Mouse (Mus musculus): ENCODE measurements around the gene Col17a1. TPM values are rescaled to one million over a fixed set of nuclear protein-coding genes. Genes with fewer than 3 reads are reported as not detected.

Gene Col17a1
- polyA plus RNA-seq, 1 experiment, result not detected

DNA sequence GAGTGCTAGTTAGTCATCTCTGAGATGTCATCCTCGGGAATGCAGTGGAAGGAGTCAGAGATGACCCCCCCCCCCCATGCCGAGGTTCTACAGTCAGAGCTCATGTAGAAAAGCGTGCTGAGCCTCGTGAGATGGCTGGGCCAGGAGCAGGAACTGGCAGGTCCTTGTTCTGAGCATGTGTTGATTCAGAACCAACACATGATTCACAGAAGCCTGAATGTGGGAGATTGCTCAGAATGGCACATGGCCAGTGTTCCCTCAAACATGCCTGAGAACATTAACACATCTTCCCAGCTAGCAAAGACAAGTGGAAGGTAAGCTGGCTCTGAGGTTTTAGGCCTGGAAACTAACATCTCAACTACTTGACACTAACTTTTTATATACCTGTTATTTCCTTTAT, 18.5 kb upstream of the Col17a1 start:
- H3K4me3 ChIP-seq (replicated peaks), result no peak overlapping the region
- no peaks in the 10 kb centered on the region for H3K36me3 ChIP-seq (replicated peaks; ENCODE audit: low read length)
- TF ChIP-seq FLI1 (IDR thresholded peaks at IDR 0.05; ENCODE audit: low read length), result no peak
- TF ChIP-seq GATA1 (IDR thresholded peaks at IDR 0.05; ENCODE audit: borderline replicate concordance, low read length), result no peak
- peaks cover 10% of the 10 kb centered on the region for H3K4me1 ChIP-seq
- peaks cover 3% of the 10 kb centered on the region for H3K27me3 ChIP-seq (replicated peaks)
- H3K9me3 ChIP-seq, result no peaks in the 10 kb centered on the region

GRCm38 (mm10) chr19:47705772-47706309, 13.9 kb upstream of the Col17a1 start:
- Histone ChIP-seq H3K4me1 (peaks cover 28% of the 10 kb centered on the region), H3K27me3 (replicated peaks) (no peaks in the 10 kb centered on the region), H3K36me3 (replicated peaks; ENCODE audit: low read length) (peaks cover 5% of the 10 kb centered on the region), H3K9me3 (peaks cover 7% of the 10 kb centered on the region), H3K4me3 (replicated peaks) (no peak overlapping the region)
- no peak for TF ChIP-seq GATA1 (IDR thresholded peaks at IDR 0.05; ENCODE audit: borderline replicate concordance, low read length)

DNA sequence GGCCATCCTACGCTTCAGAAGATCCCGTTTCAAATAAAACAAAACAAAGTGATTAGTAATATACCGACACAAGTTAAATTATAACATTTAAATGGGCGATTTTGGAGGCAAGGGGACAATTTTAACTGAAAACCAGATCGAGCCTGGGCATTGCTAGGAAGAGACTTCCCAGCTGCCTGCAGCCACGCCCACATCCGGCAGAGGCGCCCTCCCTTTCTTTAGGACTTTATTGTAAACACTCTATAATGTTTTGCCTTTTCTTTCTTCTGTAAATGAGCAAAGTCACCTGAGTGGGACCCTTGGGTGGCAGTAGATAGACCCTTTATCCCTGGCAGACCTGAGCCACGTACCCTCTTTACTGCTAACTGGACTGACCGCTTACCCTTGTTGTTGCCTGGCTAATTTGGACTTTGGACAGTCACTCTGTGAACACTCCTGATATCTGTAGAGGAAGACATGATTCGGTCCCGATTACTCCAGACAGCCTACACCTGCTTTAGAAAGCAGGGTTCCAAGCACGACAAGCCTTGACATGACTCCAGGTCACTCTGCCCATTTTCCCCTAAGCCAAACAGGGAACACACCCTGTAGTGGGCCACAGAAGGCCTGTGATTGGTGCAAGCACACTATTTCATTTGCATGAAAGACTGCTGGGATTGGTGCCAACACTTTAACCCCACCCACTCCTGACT, 13.3 kb upstream of the Col17a1 start:
- TF ChIP-seq FLI1 (IDR thresholded peaks at IDR 0.05; ENCODE audit: low read length), result no peak
- no peak for TF ChIP-seq GATA1 (IDR thresholded peaks at IDR 0.05; ENCODE audit: borderline replicate concordance, low read length)

GRCm38 (mm10) chr19:47700509-47700908, 8.6 kb upstream of the Col17a1 start:
- peaks cover 7% of the 10 kb centered on the region for H3K9me3 ChIP-seq
- TF ChIP-seq GATA1 (IDR thresholded peaks at IDR 0.05; ENCODE audit: borderline replicate concordance, low read length) (no peak), FLI1 (IDR thresholded peaks at IDR 0.05; ENCODE audit: low read length) (no peak)
- H3K27me3 ChIP-seq (replicated peaks), result no peaks in the 10 kb centered on the region
- no peak overlapping the region for H3K4me3 ChIP-seq (replicated peaks)
- H3K36me3 ChIP-seq (replicated peaks; ENCODE audit: low read length), result peaks cover 5% of the 10 kb centered on the region
- peaks cover 59% of the 10 kb centered on the region for H3K4me1 ChIP-seq

More for the DNA sequence above, 13.3 kb upstream of the Col17a1 start:
- no peaks in the 10 kb centered on the region for H3K27me3 ChIP-seq (replicated peaks)
- H3K36me3 ChIP-seq (replicated peaks; ENCODE audit: low read length), result peaks cover 5% of the 10 kb centered on the region
- H3K9me3 ChIP-seq, result peaks cover 7% of the 10 kb centered on the region
- peaks cover 31% of the 10 kb centered on the region for H3K4me1 ChIP-seq
- H3K4me3 ChIP-seq (replicated peaks), result no peak overlapping the region

- no peaks in the 10 kb centered on the region for H3K27me3 ChIP-seq (replicated peaks)
- H3K9me3 ChIP-seq, result peaks cover 7% of the 10 kb centered on the region
- H3K36me3 ChIP-seq (replicated peaks; ENCODE audit: low read length), result peaks cover 5% of the 10 kb centered on the region
- H3K4me3 ChIP-seq (replicated peaks), result no peak overlapping the region
- TF ChIP-seq GATA1 (IDR thresholded peaks at IDR 0.05; ENCODE audit: borderline replicate concordance, low read length) (no peak), FLI1 (IDR thresholded peaks at IDR 0.05; ENCODE audit: low read length) (no peak)
- H3K4me1 ChIP-seq, result peaks cover 59% of the 10 kb centered on the region
Observed at GRCm38 (mm10) chr19:47699743-47700142, 7.8 kb upstream of the Col17a1 start.

GRCm38 (mm10) chr19:47698266-47698665, 6.4 kb upstream of the Col17a1 start:
- TF ChIP-seq FLI1 (IDR thresholded peaks at IDR 0.05; ENCODE audit: low read length), result no peak
- no peak for TF ChIP-seq GATA1 (IDR thresholded peaks at IDR 0.05; ENCODE audit: borderline replicate concordance, low read length)
- peaks cover 7% of the 10 kb centered on the region for H3K9me3 ChIP-seq
- H3K36me3 ChIP-seq (replicated peaks; ENCODE audit: low read length), result peaks cover 5% of the 10 kb centered on the region
- H3K27me3 ChIP-seq (replicated peaks), result no peaks in the 10 kb centered on the region
- H3K4me3 ChIP-seq (replicated peaks), result no peak overlapping the region
- peaks cover 66% of the 10 kb centered on the region for H3K4me1 ChIP-seq

GRCm38 (mm10) chr19:47697067-47697466, 5.2 kb upstream of the Col17a1 start:
- H3K27me3 ChIP-seq (replicated peaks), result peaks cover 3% of the 10 kb centered on the region

GRCm38 (mm10) chr19:47696411-47696810, 4.5 kb upstream of the Col17a1 start:
- Histone ChIP-seq H3K27me3 (replicated peaks) (peaks cover 3% of the 10 kb centered on the region), H3K9me3 (no peaks in the 10 kb centered on the region), H3K4me1 (peaks cover 63% of the 10 kb centered on the region), H3K4me3 (replicated peaks) (peak overlapping the region; percentile 75), H3K36me3 (replicated peaks; ENCODE audit: low read length) (no peaks in the 10 kb centered on the region)
- no peak for TF ChIP-seq GATA1 (IDR thresholded peaks at IDR 0.05; ENCODE audit: borderline replicate concordance, low read length)
- TF ChIP-seq FLI1 (IDR thresholded peaks at IDR 0.05; ENCODE audit: low read length), result no peak

More at GRCm38 (mm10) chr19:47697067-47697466, 5.2 kb upstream of the Col17a1 start:
- Histone ChIP-seq H3K4me3 (replicated peaks) (peak overlapping the region; percentile 85), H3K4me1 (peaks cover 68% of the 10 kb centered on the region), H3K36me3 (replicated peaks; ENCODE audit: low read length) (peaks cover 3% of the 10 kb centered on the region), H3K9me3 (peaks cover 4% of the 10 kb centered on the region)
- TF ChIP-seq FLI1 (IDR thresholded peaks at IDR 0.05; ENCODE audit: low read length), result no peak
- no peak for TF ChIP-seq GATA1 (IDR thresholded peaks at IDR 0.05; ENCODE audit: borderline replicate concordance, low read length)

DNA sequence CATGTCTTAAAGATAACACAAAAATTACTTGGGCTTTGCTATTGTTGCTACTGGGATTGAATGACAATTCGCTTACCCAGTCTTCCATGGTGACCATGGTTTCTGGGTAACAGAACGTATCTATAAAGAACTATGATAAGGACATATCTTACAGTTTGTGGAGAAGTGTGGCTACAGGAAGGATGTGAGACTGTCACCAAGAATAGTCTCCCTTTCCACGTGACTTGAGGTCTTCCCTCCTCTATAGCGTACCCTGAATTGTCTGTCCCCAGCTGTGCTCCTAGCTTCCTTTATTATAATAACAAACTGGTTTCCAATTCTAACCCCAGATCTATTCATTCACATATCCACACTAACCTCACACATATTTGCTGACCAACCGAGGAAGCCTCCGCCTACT, 3.8 kb upstream of the Col17a1 start:
- H3K4me1 ChIP-seq, result peaks cover 60% of the 10 kb centered on the region
- H3K9me3 ChIP-seq, result no peaks in the 10 kb centered on the region
- peak overlapping the region; percentile 54 for H3K4me3 ChIP-seq (replicated peaks)
- TF ChIP-seq GATA1 (IDR thresholded peaks at IDR 0.05; ENCODE audit: borderline replicate concordance, low read length), result no peak
- peaks cover 5% of the 10 kb centered on the region for H3K27me3 ChIP-seq (replicated peaks)
- H3K36me3 ChIP-seq (replicated peaks; ENCODE audit: low read length), result no peaks in the 10 kb centered on the region

DNA sequence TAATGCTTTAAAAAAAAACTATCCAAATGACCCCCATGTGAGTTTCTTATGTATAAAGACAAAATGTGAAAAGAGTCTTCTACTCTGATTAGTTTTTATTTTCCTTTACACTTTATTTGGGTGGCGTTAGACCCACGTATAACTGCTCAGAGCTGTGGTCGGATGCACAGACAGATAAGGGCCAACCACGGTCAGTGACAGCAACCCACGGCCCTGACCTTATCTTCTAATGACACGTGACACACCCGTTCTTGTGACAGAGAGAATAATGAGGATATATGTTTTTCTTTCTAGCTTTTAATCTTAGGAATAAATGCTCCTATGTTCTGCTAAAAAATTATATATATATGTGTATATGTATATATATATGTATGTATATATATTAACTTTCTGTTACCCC, 2.3 kb downstream of the Col17a1 start:
- peaks cover 9% of the 10 kb centered on the region for H3K27me3 ChIP-seq (replicated peaks)
- TF ChIP-seq GATA1 (IDR thresholded peaks at IDR 0.05; ENCODE audit: borderline replicate concordance, low read length), result no peak
- TF ChIP-seq FLI1 (IDR thresholded peaks at IDR 0.05; ENCODE audit: low read length), result no peak
- H3K4me1 ChIP-seq, result peaks cover 51% of the 10 kb centered on the region
- H3K9me3 ChIP-seq, result no peaks in the 10 kb centered on the region
- H3K4me3 ChIP-seq (replicated peaks), result no peak overlapping the region
- H3K36me3 ChIP-seq (replicated peaks; ENCODE audit: low read length), result no peaks in the 10 kb centered on the region
